Mouse (Mus musculus) CH12.LX (cell line): Measurements from ENCODE around the gene Smcr8. TPM values are rescaled to one million over a fixed set of nuclear protein-coding genes. Genes with fewer than 3 reads are reported as not detected.

Experiments
- DNase-seq: peaks from one replicate; pipeline ENCODE4 v3.0.0-alpha.2; 2013; ENCODE audit errors: extremely low read depth
- H3K27ac ChIP-seq: 2 replicates; pipeline ENCODE4 v1.5.1; 2012; ENCODE audit warnings: low read depth, mild to moderate bottlenecking, control low read depth, moderate library complexity; ENCODE audit not compliant: insufficient read depth
- H3K27me3 ChIP-seq: replicated peaks from 2 replicates; pipeline ENCODE3; 2012; ENCODE audit warnings: inconsistent platforms
- H3K36me3 ChIP-seq, 2 experiments: replicated peaks in 1 of 2; 2 replicates each; pipeline versions ENCODE3 to v1.6.1; 2012; ENCODE audit warnings: inconsistent platforms in 1 of 2, low read length in 1 of 2, mild to moderate bottlenecking in 1 of 2, mixed read lengths in 1 of 2, moderate library complexity in 1 of 2; ENCODE audit not compliant: control insufficient read depth in 1 of 2, insufficient read depth in 1 of 2
- H3K4me1 ChIP-seq, 2 experiments: 2 replicates each; pipeline ENCODE4 v1.6.1; 2012; ENCODE audit warnings: inconsistent platforms in 1 of 2, moderate library complexity in 1 of 2; ENCODE audit not compliant: insufficient read depth in 2 of 2, control insufficient read depth in 1 of 2
- H3K4me2 ChIP-seq: 2 replicates; pipeline ENCODE4 v1.6.1; 2012; ENCODE audit warnings: low read depth, mild to moderate bottlenecking, control low read depth; ENCODE audit not compliant: poor library complexity, insufficient read depth, severe bottlenecking
- H3K4me3 ChIP-seq, 3 experiments: fragments of 150-350 bp in 1 of 3; sonication (generic) in 1 of 3; replicated peaks in 1 of 3; 2 replicates each; pipeline versions ENCODE3 to v1.5.1; 2011 to 2012; ENCODE audit warnings: low read depth in 2 of 3, low read length in 2 of 3, mild to moderate bottlenecking in 2 of 3, moderate library complexity in 2 of 3, control low read depth in 1 of 3, improper control_type of control experiment in 1 of 3, inconsistent platforms in 1 of 3, mixed read lengths in 1 of 3; ENCODE audit not compliant: poor library complexity in 1 of 3
- H3K79me2 ChIP-seq: replicated peaks from 2 replicates; pipeline ENCODE4 v1.6.1; 2012; ENCODE audit warnings: mild to moderate bottlenecking, moderate library complexity; ENCODE audit not compliant: control insufficient read depth, poor library complexity, insufficient read depth, severe bottlenecking; ENCODE audit errors: extremely low read depth
- H3K9ac ChIP-seq: 2 replicates; pipeline ENCODE4 v1.6.1; 2012; ENCODE audit warnings: low read depth, mild to moderate bottlenecking, control low read depth, moderate library complexity; ENCODE audit not compliant: insufficient read depth
- H3K9me3 ChIP-seq: replicated peaks from 2 replicates; pipeline ENCODE3; 2012; ENCODE audit warnings: low read length, inconsistent platforms, mixed read lengths
- CTCF ChIP-seq, 2 experiments: IDR thresholded peaks in 1 of 2; conservative IDR thresholded peaks in 1 of 2; 2 replicates each; pipeline ENCODE4 v1.5.1; 2011 to 2012; ENCODE audit warnings: low read depth in 2 of 2, low read length in 2 of 2, improper control_type of control experiment in 1 of 2, inconsistent platforms in 1 of 2, mild to moderate bottlenecking in 1 of 2, moderate library complexity in 1 of 2
- E2F4 ChIP-seq: IDR thresholded peaks from 2 replicates; pipeline ENCODE4 v1.6.1; 2011; ENCODE audit warnings: low read depth, low read length, improper control_type of control experiment; ENCODE audit not compliant: insufficient replicate concordance
- ETS1 ChIP-seq: conservative IDR thresholded peaks from 2 replicates; pipeline ENCODE4 v1.6.1; 2012; ENCODE audit warnings: low read depth, mild to moderate bottlenecking, inconsistent platforms, low read length, improper control_type of control experiment, moderate library complexity
- GABPA ChIP-seq: IDR thresholded peaks from 2 replicates; pipeline ENCODE4 v1.6.1; 2012; ENCODE audit warnings: low read depth, low read length, improper control_type of control experiment, inconsistent platforms; ENCODE audit not compliant: insufficient replicate concordance
- JUND ChIP-seq: conservative IDR thresholded peaks from 2 replicates; pipeline ENCODE4 v1.6.1; 2011; ENCODE audit warnings: low read depth, low read length, improper control_type of control experiment
- KAT2A ChIP-seq: IDR thresholded peaks from 2 replicates; pipeline ENCODE4 v1.6.1; 2012; ENCODE audit warnings: low read length, improper control_type of control experiment, inconsistent platforms; ENCODE audit not compliant: insufficient replicate concordance
- MAZ ChIP-seq: IDR thresholded peaks from 2 replicates; pipeline ENCODE4 v1.6.1; 2012; ENCODE audit warnings: low read depth, mild to moderate bottlenecking, inconsistent platforms, low read length, improper control_type of control experiment, moderate library complexity
- TBP ChIP-seq: conservative IDR thresholded peaks from 2 replicates; pipeline ENCODE4 v1.6.1; 2011; ENCODE audit warnings: low read depth, low read length, improper control_type of control experiment
- USF1 ChIP-seq: IDR thresholded peaks from 2 replicates; pipeline ENCODE4 v1.6.1; 2014; ENCODE audit warnings: low read depth, mild to moderate bottlenecking, inconsistent platforms, low read length, improper control_type of control experiment
- ZKSCAN1 ChIP-seq: IDR thresholded peaks from 2 replicates; pipeline ENCODE4 v1.6.1; 2012; ENCODE audit warnings: low read depth, inconsistent platforms, low read length, improper control_type of control experiment, borderline replicate concordance
- ZMIZ1 ChIP-seq: IDR thresholded peaks from 2 replicates; pipeline ENCODE4 v1.6.1; 2012; ENCODE audit warnings: low read depth, mild to moderate bottlenecking, inconsistent platforms, low read length, improper control_type of control experiment
- dilution Hi-C: fragments of 300-500 bp; cut with MboI; formaldehyde crosslinking; loops from 2 replicates; pipeline ENCODE4 v1.14.3; 2020; ENCODE audit warnings: low sequenced_read_pairs; ENCODE audit not compliant: extremely low pct_unique_long_range_greater_than_20kb, extremely low pct_ligation_motif_present
- in situ Hi-C: fragments of 300-500 bp; cut with MboI; formaldehyde crosslinking; loops from 3 replicates; pipeline ENCODE4 v1.14.3; 2019; ENCODE audit warnings: low sequenced_read_pairs, low pct_ligation_motif_present, low pct_unique_long_range_greater_than_20kb, mixed read lengths
- polyA plus RNA-seq: library from polyadenylated mRNA; unstranded; fragments of >175 nt; gene quantifications from 2 replicates; pipeline ENCODE4 v1.2.1, GENCODE M21; 2012; ENCODE audit warnings: low read depth; ENCODE audit not compliant: insufficient read length
- total RNA-seq, 2 experiments: library from RNA; depleted of rRNA; stranded (reverse); fragments of 300-350 nt in 1 of 2; fragments of >200 nt in 1 of 2; gene quantifications; 2 replicates each; pipeline ENCODE4 v1.2.3; 2012 to 2014

Gene Smcr8
- total and polyA plus RNA-seq, 3 experiments = 11.0 to 27.5 (median 22.4) TPM

- TF ChIP-seq TBP (no peak), KAT2A (no peak), MAZ (no peak), ZKSCAN1 (no peak), JUND (no peak)
Measured at GRCm38 (mm10) chr11:60787595-60787994, 10.3 kb downstream of the Smcr8 start (continued).

GRCm38 (mm10) chr11:60790472-60790871, 13.1 kb downstream of the Smcr8 start:
- in situ Hi-C loops = no loop called here
- H3K27ac ChIP-seq = no peak overlapping the region
- TF ChIP-seq USF1 = no peak
- no peak for TF ChIP-seq GABPA

GRCm38 (mm10) chr11:60796342-60796741, 19.0 kb downstream of the Smcr8 start:
- no peak overlapping the region for H3K4me2 ChIP-seq
- H3K36me3 ChIP-seq = peaks cover 81 to 97% of the 10 kb centered on the region in 2 experiments

More at GRCm38 (mm10) chr11:60790472-60790871, 13.1 kb downstream of the Smcr8 start:
- Histone ChIP-seq H3K4me3 (no peak overlapping the region), H3K9ac (no peak overlapping the region), H3K4me2 (no peak overlapping the region), H3K36me3 (peaks cover 81 to 94% of the 10 kb centered on the region in 2 experiments), H3K4me1 (peaks cover 7 to 32% of the 10 kb centered on the region in 2 experiments; a peak in 3 of 4 replicates), H3K79me2 (peaks cover 17% of the 10 kb centered on the region), H3K9me3 (no peaks in the 10 kb centered on the region), H3K27me3 (no peaks in the 10 kb centered on the region)
- dilution Hi-C loops = no loop called here
- no peak for DNase-seq

GRCm38 (mm10) chr11:60799977-60800376, 22.7 kb downstream of the Smcr8 start:
- no peak for DNase-seq
- Histone ChIP-seq H3K4me2 (no peak overlapping the region), H3K4me1 (no peaks in the 10 kb centered on the region), H3K4me3 (no peak overlapping the region), H3K27ac (no peak overlapping the region), H3K27me3 (no peaks in the 10 kb centered on the region), H3K36me3 (peaks cover 76 to 95% of the 10 kb centered on the region in 2 experiments), H3K79me2 (peaks cover 2% of the 10 kb centered on the region; the same call in 1 of the 2 replicates), H3K9me3 (no peaks in the 10 kb centered on the region), H3K9ac (no peak overlapping the region)
- dilution Hi-C loops = no loop called here
- TF ChIP-seq CTCF (conservative IDR thresholded peaks at IDR 0.05 in 1 of 2, IDR thresholded peaks at IDR 0.05 in 1 of 2; ENCODE audit: low read depth in 2 of 2, low read length in 2 of 2) (peak in 1 of 2 experiments; percentile 67; a peak in 2 of 4 replicates), ETS1 (no peak)
- in situ Hi-C loops = no loop called here

More at GRCm38 (mm10) chr11:60796342-60796741, 19.0 kb downstream of the Smcr8 start:
- Histone ChIP-seq H3K4me3 (no peak overlapping the region), H3K9ac (no peak overlapping the region), H3K79me2 (no peaks in the 10 kb centered on the region), H3K9me3 (no peaks in the 10 kb centered on the region), H3K27me3 (no peaks in the 10 kb centered on the region), H3K4me1 (no peaks in the 10 kb centered on the region), H3K27ac (no peak overlapping the region)
- in situ Hi-C loops = no loop called here
- no peak for DNase-seq
- TF ChIP-seq JUND = no peak
- TF ChIP-seq KAT2A = no peak
- TF ChIP-seq ZMIZ1 = no peak
- no peak for TF ChIP-seq E2F4
- TF ChIP-seq, all 38 proteins: peak for 0
- dilution Hi-C loops = no loop called here
